Mouse (Mus musculus) cerebellum, adult 2 months (tissue): Measurements from ENCODE around the gene 4930402H24Rik. TPM values are rescaled to one million over a fixed set of nuclear protein-coding genes. Genes with fewer than 3 reads are reported as not detected.

Source experiments
- DNase-seq, 2 experiments: peaks; one replicate each; pipeline ENCODE4 v3.0.0; 2021
- H3K27ac ChIP-seq: fragments of 200-500 bp; 2 replicates; pipeline ENCODE4 v1.5.1; 2012; ENCODE audit warnings: low read length, control low read depth, inconsistent platforms; ENCODE audit not compliant: insufficient read depth
- H3K27me3 ChIP-seq: fragments of 200-500 bp; 2 replicates; pipeline ENCODE4 v1.6.1; 2012; ENCODE audit warnings: inconsistent platforms, mild to moderate bottlenecking, low read length, moderate library complexity; ENCODE audit not compliant: control insufficient read depth, insufficient read depth
- H3K4me1 ChIP-seq: fragments of 200-500 bp; 2 replicates; pipeline ENCODE4 v1.6.1; 2011; ENCODE audit warnings: low read length; ENCODE audit not compliant: control insufficient read depth, insufficient read depth
- H3K4me3 ChIP-seq: fragments of 200-500 bp; replicated peaks from 2 replicates; pipeline ENCODE3; 2011; ENCODE audit warnings: mild to moderate bottlenecking, low read depth, low read length, control low read depth; ENCODE audit not compliant: insufficient read depth
- CTCF ChIP-seq: fragments of 200-500 bp; IDR thresholded peaks from 2 replicates; pipeline ENCODE4 v1.5.1; 2011; ENCODE audit warnings: low read depth, mild to moderate bottlenecking, control low read depth, low read length, moderate library complexity, borderline replicate concordance; ENCODE audit not compliant: insufficient read depth
- POLR2A ChIP-seq: fragments of 200-500 bp; IDR thresholded peaks from 2 replicates; pipeline ENCODE4 v1.6.1; 2011; ENCODE audit warnings: low read length, control low read depth, borderline replicate concordance; ENCODE audit not compliant: insufficient read depth
- WGBS: fragments of 180-500 bp; shearing (Covaris S2); methylation state at CpG from one replicate; pipeline ENCODE4 v1.1.7; 2018; 5-methylcytosine and 5-hydroxymethylcytosine counted together
- polyA plus RNA-seq: library from polyadenylated mRNA; depleted of rRNA; stranded (reverse); fragments of >200 nt; gene quantifications from 2 replicates; pipeline ENCODE4 v1.2.3, GENCODE M21; 2012

4930402H24Rik gene
- polyA plus RNA-seq, 1 experiment: 64.9 TPM

- DNase-seq: no peak
- 53% methylated on average over 2 of the region's 2 CpGs for whole genome bisulfite sequencing
- H3K27me3 ChIP-seq: no peaks in the 10 kb centered on the region
- H3K4me1 ChIP-seq: no peaks in the 10 kb centered on the region
- H3K4me3 ChIP-seq: no peak overlapping the region
- TF ChIP-seq POLR2A: no peak
- peak; percentile 26; the same call in 1 of the 2 replicates for TF ChIP-seq CTCF
- no peak overlapping the region for H3K27ac ChIP-seq
These were observed 138.7 kb downstream of the 4930402H24Rik start for GRCm38 (mm10) chr2:130767483-130767882.

GRCm38 (mm10) chr2:130765396-130765795 lies 140.8 kb downstream of the 4930402H24Rik start:
- Histone ChIP-seq H3K4me3 (no peak overlapping the region), H3K27me3 (no peaks in the 10 kb centered on the region), H3K4me1 (no peaks in the 10 kb centered on the region), H3K27ac (no peak overlapping the region)
- DNase-seq: no peak
- WGBS: 89% methylated on average over 3 of the region's 3 CpGs
- TF ChIP-seq CTCF: no peak
- TF ChIP-seq POLR2A: no peak

- H3K4me3 ChIP-seq: no peak overlapping the region
- no peaks in the 10 kb centered on the region for H3K4me1 ChIP-seq
- H3K27ac ChIP-seq: no peak overlapping the region
- H3K27me3 ChIP-seq: no peaks in the 10 kb centered on the region
- DNase-seq: no peak
- TF ChIP-seq CTCF (no peak), POLR2A (no peak)
- WGBS: 93% methylated on average over 6 of the region's 6 CpGs
These were observed 145.3 kb downstream of the 4930402H24Rik start for GRCm38 (mm10) chr2:130760876-130761275.

- H3K4me3 ChIP-seq: no peak overlapping the region
- H3K27me3 ChIP-seq: no peaks in the 10 kb centered on the region
- 30% methylated on average over 7 of the region's 7 CpGs for whole genome bisulfite sequencing
- H3K27ac ChIP-seq: no peak overlapping the region
- H3K4me1 ChIP-seq: peaks cover 9% of the 10 kb centered on the region
- TF ChIP-seq CTCF: no peak
- no peak for TF ChIP-seq POLR2A
- no peak for DNase-seq
These were observed 151.1 kb downstream of the 4930402H24Rik start for GRCm38 (mm10) chr2:130755061-130755607.

GRCm38 (mm10) chr2:130754596-130754995 lies 151.6 kb downstream of the 4930402H24Rik start:
- Histone ChIP-seq H3K4me1 (peaks cover 9% of the 10 kb centered on the region), H3K4me3 (no peak overlapping the region), H3K27me3 (no peaks in the 10 kb centered on the region), H3K27ac (no peak overlapping the region)
- TF ChIP-seq CTCF: no peak
- no peak for TF ChIP-seq POLR2A
- 16% methylated on average over 3 of the region's 3 CpGs for WGBS
- peak in 1 of 2 experiments; percentile 45 for DNase-seq

GRCm38 (mm10) chr2:130750449-130750848 lies 155.8 kb downstream of the 4930402H24Rik start:
- peaks cover 9% of the 10 kb centered on the region for H3K4me1 ChIP-seq
- no peak for DNase-seq
- H3K27me3 ChIP-seq: no peaks in the 10 kb centered on the region
- TF ChIP-seq CTCF (no peak), POLR2A (no peak)
- H3K4me3 ChIP-seq: no peak overlapping the region
- H3K27ac ChIP-seq: no peak overlapping the region
- 59% methylated on average over 8 of the region's 8 CpGs for WGBS

GRCm38 (mm10) chr2:130749708-130750107 lies 156.5 kb downstream of the 4930402H24Rik start:
- Histone ChIP-seq H3K4me1 (peaks cover 4% of the 10 kb centered on the region), H3K4me3 (no peak overlapping the region), H3K27ac (no peak overlapping the region), H3K27me3 (no peaks in the 10 kb centered on the region)
- DNase-seq: no peak
- 86% methylated on average over 3 of the region's 3 CpGs for WGBS
- TF ChIP-seq CTCF (no peak), POLR2A (no peak)

- H3K4me3 ChIP-seq: no peak overlapping the region
- no peak for DNase-seq
- H3K27ac ChIP-seq: no peak overlapping the region
- 81% methylated on average over 1 of the region's 1 CpGs for WGBS
- no peaks in the 10 kb centered on the region for H3K4me1 ChIP-seq
- no peaks in the 10 kb centered on the region for H3K27me3 ChIP-seq
- TF ChIP-seq POLR2A (no peak), CTCF (no peak)
These were observed 162.6 kb downstream of the 4930402H24Rik start for GRCm38 (mm10) chr2:130743576-130743975.

- 47% methylated on average over 4 of the region's 4 CpGs for WGBS
- no peak for DNase-seq
- H3K27me3 ChIP-seq: no peaks in the 10 kb centered on the region
- H3K4me3 ChIP-seq: no peak overlapping the region
- H3K4me1 ChIP-seq: no peaks in the 10 kb centered on the region
- no peak overlapping the region for H3K27ac ChIP-seq
- TF ChIP-seq POLR2A (no peak), CTCF (no peak)
These were observed 166.1 kb downstream of the 4930402H24Rik start for GRCm38 (mm10) chr2:130740096-130740495.
